Mouse (Mus musculus) E14TG2a.4 (cell line): Measurements from ENCODE around the gene Cnot4.
A peak's percentile ranks its signal among the peaks of the same experiment; 100 is the strongest.

ENCODE experiments used
- H3K27me3 ChIP-seq: 2 replicates; pipeline ENCODE4 v1.6.1; 2014; ENCODE audit warnings: low read length, control low read depth; ENCODE audit not compliant: insufficient read depth
- H3K36me3 ChIP-seq: 2 replicates; pipeline ENCODE4 v1.6.1; 2014; ENCODE audit warnings: low read length, control low read depth; ENCODE audit not compliant: insufficient read depth
- H3K4me1 ChIP-seq: replicated peaks from 2 replicates; pipeline ENCODE4 v1.6.1; 2014; ENCODE audit warnings: low read depth, low read length, control low read depth
- H3K4me3 ChIP-seq: replicated peaks from 2 replicates; pipeline ENCODE4 v1.5.1; 2014; ENCODE audit warnings: mild to moderate bottlenecking, low read length
- H3K9me3 ChIP-seq: 2 replicates; pipeline ENCODE4 v1.6.1; 2014; ENCODE audit warnings: low read length, control low read depth
- CTCF ChIP-seq: conservative IDR thresholded peaks from 2 replicates; pipeline ENCODE4 v1.5.1; 2014; ENCODE audit warnings: low read length
- NANOG ChIP-seq: IDR thresholded peaks from 2 replicates; pipeline ENCODE4 v1.6.1; 2014; ENCODE audit warnings: borderline replicate concordance, low read length, mixed read lengths
- POU5F1 ChIP-seq: IDR thresholded peaks from 2 replicates; pipeline ENCODE4 v1.6.1; 2014; ENCODE audit warnings: low read length, borderline replicate concordance

Gene Cnot4

DNA sequence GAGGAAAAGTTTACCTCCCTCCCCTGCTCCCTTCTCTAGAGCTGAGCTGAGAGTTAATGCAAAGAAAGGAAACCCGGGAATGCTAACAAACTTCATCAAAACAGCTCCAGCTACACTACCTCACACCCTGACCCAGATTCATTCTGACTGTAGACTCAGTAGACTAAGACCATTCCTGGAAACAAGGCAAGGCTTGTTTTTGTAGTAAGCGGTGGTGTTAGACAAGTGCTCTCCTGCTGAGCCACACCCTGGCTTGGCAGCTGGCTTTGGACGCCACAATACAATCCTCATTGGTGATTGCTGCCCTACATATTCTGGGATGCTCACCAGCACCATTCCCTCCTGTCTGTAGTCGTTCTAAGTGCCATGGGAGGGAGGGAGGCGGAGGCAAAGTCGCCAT lies 106.3 kb downstream of the Cnot4 start:
- Histone ChIP-seq H3K4me3 (0 out of 2 replicates have a peak overlapping the region, but pooled peaks have one; percentile 20), H3K36me3 (peaks cover 11% of the 10 kb centered on the region), H3K9me3 (no peaks in the 10 kb centered on the region), H3K4me1 (peaks cover 62% of the 10 kb centered on the region), H3K27me3 (no peaks in the 10 kb centered on the region)
- TF ChIP-seq POU5F1 (no peak), NANOG (peak; percentile 15; the same call in 1 of the 2 replicates), CTCF (no peak)

DNA sequence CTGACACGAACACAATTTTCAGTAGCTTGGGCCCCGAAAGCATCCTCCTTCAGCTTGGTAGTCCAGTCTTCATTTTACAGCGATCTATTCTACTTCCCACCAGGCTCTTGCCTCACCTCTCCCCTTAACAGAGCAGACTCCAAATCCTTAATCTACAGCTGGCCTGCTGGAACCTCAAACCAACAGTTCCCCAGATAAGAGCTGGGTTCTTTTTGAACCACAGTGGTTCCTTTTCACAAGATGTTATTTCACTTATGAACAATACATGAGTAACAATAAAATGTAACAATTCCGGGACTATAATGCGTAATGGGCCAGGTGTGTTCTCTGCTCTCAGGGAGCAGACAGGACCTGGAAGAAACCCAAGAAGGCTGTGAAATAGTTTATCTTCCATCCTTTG lies 116.9 kb downstream of the Cnot4 start:
- no peaks in the 10 kb centered on the region for H3K27me3 ChIP-seq
- H3K9me3 ChIP-seq, result no peaks in the 10 kb centered on the region
- H3K36me3 ChIP-seq, result peaks cover 14% of the 10 kb centered on the region
- no peaks in the 10 kb centered on the region for H3K4me1 ChIP-seq
- TF ChIP-seq CTCF (no peak), NANOG (no peak), POU5F1 (no peak)
- H3K4me3 ChIP-seq, result no peak overlapping the region

DNA sequence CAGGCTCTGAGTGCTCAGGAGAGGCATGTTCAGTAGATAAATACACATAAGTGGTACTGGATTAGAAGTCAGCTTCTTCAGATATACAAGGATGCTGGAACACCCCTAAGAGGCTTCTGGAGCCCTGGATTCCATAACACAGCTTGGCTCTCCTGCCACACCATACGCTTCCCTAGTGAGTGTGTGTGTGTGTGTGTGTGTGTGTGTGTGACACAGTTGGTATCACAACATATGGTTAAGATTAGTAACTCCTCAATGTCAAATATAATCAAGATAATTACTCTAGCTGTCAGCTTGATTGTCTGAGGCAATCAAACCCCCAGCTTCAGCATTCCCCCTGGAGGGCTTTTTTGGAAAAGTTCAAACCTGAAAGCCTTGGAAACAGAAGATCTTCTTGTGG lies 121.6 kb downstream of the Cnot4 start:
- Histone ChIP-seq H3K36me3 (no peaks in the 10 kb centered on the region), H3K27me3 (no peaks in the 10 kb centered on the region), H3K4me1 (peaks cover 5% of the 10 kb centered on the region), H3K4me3 (no peak overlapping the region), H3K9me3 (no peaks in the 10 kb centered on the region)
- TF ChIP-seq CTCF, result no peak
- no peak for TF ChIP-seq POU5F1
- no peak for TF ChIP-seq NANOG

DNA sequence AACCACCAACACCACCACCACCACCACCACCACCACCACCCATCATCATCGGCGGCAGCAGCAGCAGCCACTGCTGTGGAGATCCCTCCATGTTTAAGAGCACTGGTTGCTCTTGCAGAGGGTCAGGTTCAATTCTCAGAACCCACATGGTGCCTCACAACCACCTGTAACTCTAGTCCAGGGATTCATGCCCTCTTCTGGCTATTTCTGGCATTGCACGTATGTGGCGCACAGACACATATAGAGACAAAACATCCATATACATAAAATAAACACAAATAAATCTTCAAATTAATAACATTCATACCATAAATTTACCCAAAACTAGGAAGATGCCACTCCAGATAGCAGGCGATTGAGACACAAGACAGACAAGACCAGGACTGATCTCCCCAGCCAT lies 122.8 kb downstream of the Cnot4 start:
- Histone ChIP-seq H3K4me1 (peaks cover 5% of the 10 kb centered on the region), H3K27me3 (no peaks in the 10 kb centered on the region), H3K4me3 (no peak overlapping the region), H3K36me3 (no peaks in the 10 kb centered on the region), H3K9me3 (no peaks in the 10 kb centered on the region)
- TF ChIP-seq CTCF, result peak; percentile 78
- TF ChIP-seq POU5F1, result no peak
- TF ChIP-seq NANOG, result no peak

DNA sequence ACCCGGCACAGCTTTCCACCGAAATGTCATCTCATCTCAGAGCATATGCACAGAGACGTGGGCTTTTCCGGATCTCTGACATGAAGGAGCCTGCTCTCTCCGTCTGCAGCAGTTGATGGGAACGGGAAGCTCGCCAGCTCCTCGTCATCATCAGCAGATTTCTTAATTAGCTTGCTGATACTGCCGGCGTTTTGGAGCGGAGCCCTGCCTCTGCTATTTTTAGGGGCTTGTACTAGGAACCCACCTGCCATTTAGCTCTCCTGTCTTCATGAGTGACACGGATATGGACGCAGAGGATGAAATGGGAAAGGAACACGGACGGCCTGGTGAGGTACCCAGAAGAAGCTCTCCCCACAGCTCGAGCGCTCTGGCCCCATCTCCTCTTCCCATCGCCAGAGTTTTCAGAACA lies 131.3 kb downstream of the Cnot4 start:
- Histone ChIP-seq H3K4me1 (peaks cover 14% of the 10 kb centered on the region), H3K9me3 (no peaks in the 10 kb centered on the region), H3K4me3 (no peak overlapping the region), H3K36me3 (no peaks in the 10 kb centered on the region), H3K27me3 (peaks cover 8% of the 10 kb centered on the region; the same call in 1 of the 2 replicates)
- TF ChIP-seq NANOG (no peak), POU5F1 (no peak), CTCF (no peak)

DNA sequence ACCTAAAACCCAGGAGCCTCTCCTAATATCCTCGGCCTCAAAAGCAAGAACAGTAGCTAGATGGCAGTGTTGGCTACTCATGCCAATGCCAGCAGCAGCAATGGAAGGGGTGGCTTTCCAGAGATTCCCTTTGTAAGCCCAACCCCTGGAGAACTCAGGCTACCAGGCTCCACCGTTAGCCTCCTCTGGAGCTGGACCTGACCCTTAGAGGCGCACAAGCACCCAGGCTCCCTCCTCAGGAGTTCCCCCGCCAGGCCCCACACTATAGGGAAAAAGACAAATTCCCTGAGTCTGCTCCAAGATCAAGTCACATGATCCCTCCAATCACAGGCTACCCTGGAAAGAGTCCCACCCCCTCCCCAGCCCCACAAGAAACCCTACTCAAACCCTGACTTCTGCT lies 134.4 kb downstream of the Cnot4 start:
- no peaks in the 10 kb centered on the region for H3K36me3 ChIP-seq
- TF ChIP-seq POU5F1, result no peak
- TF ChIP-seq CTCF, result peak; percentile 21; the same call in 1 of the 2 replicates
- TF ChIP-seq NANOG, result no peak

DNA sequence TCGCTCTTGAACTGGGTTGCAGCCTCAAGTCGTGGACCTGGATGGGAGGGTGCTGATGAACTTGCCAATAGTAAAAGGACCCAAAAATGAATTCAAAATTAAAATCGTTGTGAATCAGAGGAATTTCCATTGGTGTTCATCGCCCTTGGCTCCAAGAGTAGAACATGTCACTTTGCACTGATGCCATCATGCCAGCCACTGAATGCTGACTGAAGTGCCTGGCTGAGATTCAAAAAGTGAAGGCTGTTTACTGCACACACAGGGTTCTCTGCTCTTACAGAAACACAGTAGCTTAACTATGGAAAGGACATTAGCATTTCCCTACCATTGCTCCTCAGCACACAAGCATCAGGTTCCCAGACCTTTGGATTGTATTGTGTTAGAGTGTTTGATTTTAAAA lies 137.0 kb downstream of the Cnot4 start:
- Histone ChIP-seq H3K4me1 (peaks cover 23% of the 10 kb centered on the region), H3K36me3 (no peaks in the 10 kb centered on the region), H3K27me3 (peaks cover 48% of the 10 kb centered on the region), H3K9me3 (no peaks in the 10 kb centered on the region), H3K4me3 (no peak overlapping the region)
- TF ChIP-seq NANOG (no peak), POU5F1 (no peak), CTCF (no peak)

More for the DNA sequence above, 134.4 kb downstream of the Cnot4 start:
- Histone ChIP-seq H3K4me3 (peak overlapping the region; percentile 43), H3K4me1 (peaks cover 23% of the 10 kb centered on the region), H3K9me3 (no peaks in the 10 kb centered on the region), H3K27me3 (peaks cover 26% of the 10 kb centered on the region)

- H3K27me3 ChIP-seq, result peaks cover 59% of the 10 kb centered on the region
- peak overlapping the region; percentile 58 for H3K4me3 ChIP-seq
- H3K36me3 ChIP-seq, result no peaks in the 10 kb centered on the region
- TF ChIP-seq POU5F1 (no peak), CTCF (peak; percentile 97)
- no peaks in the 10 kb centered on the region for H3K9me3 ChIP-seq
- peaks cover 23% of the 10 kb centered on the region for H3K4me1 ChIP-seq
Measured at GRCm38 (mm10) chr6:34995265-34995681, 138.3 kb downstream of the Cnot4 start.

DNA sequence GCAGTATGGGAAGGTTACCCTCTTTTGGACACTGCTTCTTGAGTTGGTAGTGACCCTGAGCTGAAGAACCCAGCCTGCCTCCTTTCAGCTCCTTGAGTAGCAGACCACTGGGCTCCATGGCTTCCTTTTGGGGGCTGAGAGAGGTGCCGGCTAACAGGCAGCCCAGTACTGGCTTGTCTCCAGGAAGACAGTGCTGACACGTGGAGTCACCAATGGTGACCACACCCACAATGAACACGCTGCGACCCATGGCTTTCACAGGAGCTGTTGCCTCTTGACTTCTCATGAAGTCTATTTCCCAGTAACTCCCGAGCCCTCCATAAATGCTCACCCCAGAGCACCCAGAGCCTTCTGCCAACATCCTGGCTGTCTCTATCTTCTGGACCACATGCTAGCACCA lies 138.8 kb downstream of the Cnot4 start:
- TF ChIP-seq CTCF (no peak), POU5F1 (no peak), NANOG (no peak)
- peaks cover 22% of the 10 kb centered on the region for H3K4me1 ChIP-seq
- H3K9me3 ChIP-seq, result no peaks in the 10 kb centered on the region

DNA sequence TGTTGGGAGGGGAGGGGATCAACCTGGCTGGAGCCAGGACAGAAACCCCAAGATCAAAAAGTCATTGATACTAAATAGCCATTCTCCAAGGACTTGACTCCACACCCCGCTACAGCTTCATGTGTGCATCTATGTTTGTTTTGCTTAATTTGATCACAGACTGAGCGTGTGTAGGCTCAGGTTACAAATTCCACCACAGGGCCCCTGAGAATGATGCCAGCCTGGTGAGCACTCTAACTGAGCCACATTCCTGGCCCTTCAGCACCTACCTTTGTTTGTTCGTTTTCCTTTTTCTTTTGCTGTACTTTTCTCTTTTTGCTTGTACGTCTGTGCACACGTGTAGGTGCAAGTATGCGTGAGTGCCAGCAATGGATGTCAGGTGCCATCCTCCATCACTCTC lies 144.3 kb downstream of the Cnot4 start:
- no peak overlapping the region for H3K4me3 ChIP-seq
- peaks cover 67% of the 10 kb centered on the region for H3K27me3 ChIP-seq
- no peaks in the 10 kb centered on the region for H3K36me3 ChIP-seq
- H3K4me1 ChIP-seq, result peaks cover 48% of the 10 kb centered on the region
- H3K9me3 ChIP-seq, result no peaks in the 10 kb centered on the region
- TF ChIP-seq CTCF (no peak), NANOG (no peak), POU5F1 (no peak)

More for the DNA sequence above, 138.8 kb downstream of the Cnot4 start:
- Histone ChIP-seq H3K36me3 (no peaks in the 10 kb centered on the region), H3K27me3 (peaks cover 62% of the 10 kb centered on the region), H3K4me3 (peak overlapping the region; percentile 58)
